Mouse (Mus musculus): ENCODE results near the gene Mut. TPM values are rescaled to one million over a fixed set of nuclear protein-coding genes. Genes with fewer than 3 reads are reported as not detected.

Mut gene
- 15.5 and 18.6 TPM in 2 replicates for total RNA-seq (2014; rRNA removed)
- 13.8 and 17.8 TPM in 2 replicates for polyA plus RNA-seq (2015; fragmentation: Nextera tagmentation; extraction: Ambion mirVana)

DNA sequence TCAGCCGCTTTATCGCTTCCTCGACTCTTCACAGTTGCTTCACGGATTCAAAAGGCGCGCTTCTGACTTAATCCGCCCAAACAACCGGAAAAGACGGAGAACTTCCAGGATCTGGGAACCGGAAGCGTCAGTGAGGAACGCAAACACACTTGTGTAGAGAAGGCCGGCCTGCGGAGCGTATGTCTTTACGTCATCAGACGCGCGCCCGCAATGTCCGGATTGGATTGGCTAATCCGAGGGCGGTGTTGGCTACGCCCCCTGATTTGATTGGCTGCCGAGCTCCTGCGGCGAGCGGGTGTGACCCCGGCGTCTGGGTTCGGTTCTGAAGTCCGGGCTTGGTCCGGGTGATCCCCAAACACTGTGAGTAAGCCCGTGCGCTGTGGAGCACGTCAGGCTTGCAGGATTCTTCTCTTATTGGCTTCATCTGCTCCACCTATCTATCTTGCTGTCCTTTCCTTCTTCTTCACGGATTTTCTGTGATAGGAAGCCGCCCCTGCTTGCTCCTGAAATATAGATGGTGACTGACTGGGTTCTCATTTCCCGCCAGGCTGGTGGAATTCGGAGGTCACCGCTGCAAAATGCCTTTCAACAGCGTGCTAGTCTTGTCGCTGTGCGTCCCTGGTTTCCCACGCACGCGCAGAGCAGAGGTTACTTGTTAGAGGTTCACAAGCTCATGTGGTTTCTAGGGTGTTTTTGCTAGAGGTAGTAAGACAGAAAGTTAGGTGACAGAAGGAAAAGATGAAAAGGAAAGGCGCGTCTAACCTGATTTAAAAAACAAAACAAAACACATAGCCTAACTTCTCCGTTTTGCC lies at the start of gene Mut, which contains the start of gene Cenpq:
Gene Mut (plus strand): TSS at position 266 of the 812 bp plus-strand sequence.
Gene Cenpq (minus strand): TSS at position 628 of the 812 bp plus-strand sequence.
- H3K27me3 ChIP-seq (ENCODE audit: insufficient read depth, low read length), result no peaks in the 10 kb centered on the region
- DNase-seq, result peak; percentile 99
- H3K4me1 ChIP-seq (ENCODE audit: insufficient read depth), result peaks cover 6% of the 10 kb centered on the region
- H3K9ac ChIP-seq, result peak within 1 kb of the TSS; percentile 75
- peak within 1 kb of the TSS; percentile 97 for H3K27ac ChIP-seq (ENCODE audit: low read depth, low read length)
- WGBS, result under 1% methylated on average over 50 of the region's 50 CpGs
- 0 out of 2 replicates have a peak, but pooled peaks cover 3% of the 10 kb centered on the region for H3K36me3 ChIP-seq (ENCODE audit: insufficient read depth)
- ATAC-seq, result peak; percentile 100
- no peaks in the 10 kb centered on the region for H3K9me3 ChIP-seq (ENCODE audit: low read length)
- H3K4me3 ChIP-seq (ENCODE audit: low read depth, low read length), result peak within 1 kb of the TSS; percentile 85
- H3K4me2 ChIP-seq (ENCODE audit: low read depth), result peak within 1 kb of the TSS; percentile 77
- no peak for TF ChIP-seq CTCF (IDR thresholded peaks at IDR 0.05; ENCODE audit: low read depth)

DNA sequence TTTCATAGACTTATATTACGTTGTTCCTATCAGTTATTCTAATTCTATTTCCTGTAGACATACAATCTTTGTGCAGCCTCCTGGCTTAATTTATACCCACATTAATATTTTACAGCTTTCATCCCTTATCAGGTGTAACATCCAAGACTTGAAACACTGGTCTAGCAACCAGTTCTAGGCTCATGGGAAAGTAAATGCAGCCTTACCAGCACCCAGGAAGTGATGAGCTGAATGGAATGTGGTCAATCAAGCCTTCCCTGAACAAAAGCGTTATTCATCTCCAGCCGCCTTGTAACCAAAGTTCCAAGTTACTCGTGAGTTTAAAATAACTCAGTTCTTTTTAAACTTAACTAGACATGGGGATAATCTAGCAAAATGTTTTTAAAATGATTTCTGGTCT lies 49.3 kb upstream of the Mut start:
- ATAC-seq (no peak), DNase-seq (no peak)
- Histone ChIP-seq H3K27ac (ENCODE audit: low read depth, low read length) (no peak overlapping the region), H3K9ac (no peak overlapping the region), H3K4me2 (ENCODE audit: low read depth) (no peak overlapping the region), H3K4me3 (ENCODE audit: low read depth, low read length) (no peak overlapping the region), H3K27me3 (ENCODE audit: insufficient read depth, low read length) (no peaks in the 10 kb centered on the region), H3K4me1 (ENCODE audit: insufficient read depth) (no peaks in the 10 kb centered on the region), H3K36me3 (ENCODE audit: insufficient read depth) (no peaks in the 10 kb centered on the region), H3K9me3 (ENCODE audit: low read length) (no peaks in the 10 kb centered on the region)
- no peak for TF ChIP-seq CTCF (IDR thresholded peaks at IDR 0.05; ENCODE audit: low read depth)
- 84% methylated on average over 4 of the region's 4 CpGs for WGBS

DNA sequence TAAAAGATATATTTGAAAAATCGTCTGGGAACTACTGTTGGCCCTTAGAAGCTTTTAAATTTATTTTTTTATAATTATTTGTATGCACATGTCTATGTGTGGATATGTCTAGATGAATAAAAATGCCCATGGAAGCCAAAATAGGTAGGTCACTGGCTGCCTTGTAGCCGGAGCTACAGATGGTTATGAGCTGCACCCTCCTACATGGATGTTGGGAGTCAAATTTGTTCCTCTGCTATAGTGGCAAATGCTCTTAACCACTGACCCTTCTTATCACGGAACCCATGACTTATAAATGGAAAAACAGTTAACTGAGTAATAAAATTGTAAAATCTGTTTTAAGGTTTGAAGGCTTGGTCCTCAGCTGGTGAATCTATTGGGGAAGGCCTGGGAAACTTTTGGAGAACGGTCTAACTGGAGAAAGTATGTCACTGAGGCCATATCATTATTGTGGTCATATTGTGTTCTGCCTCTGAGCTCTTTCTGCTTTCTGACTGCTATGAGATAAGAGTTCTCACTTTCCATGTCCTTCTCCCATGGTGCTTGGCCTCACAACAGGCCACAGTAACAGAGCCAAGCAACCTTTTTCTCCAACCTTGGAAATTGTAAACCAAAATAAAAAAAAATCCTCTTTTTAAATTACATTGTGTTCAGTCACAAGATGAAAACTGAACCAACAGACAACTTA lies 46.5 kb upstream of the Mut start:
- Histone ChIP-seq H3K4me2 (ENCODE audit: low read depth) (no peak overlapping the region), H3K27me3 (ENCODE audit: insufficient read depth, low read length) (no peaks in the 10 kb centered on the region), H3K9ac (no peak overlapping the region), H3K4me1 (ENCODE audit: insufficient read depth) (no peaks in the 10 kb centered on the region), H3K4me3 (ENCODE audit: low read depth, low read length) (no peak overlapping the region), H3K36me3 (ENCODE audit: insufficient read depth) (no peaks in the 10 kb centered on the region), H3K9me3 (ENCODE audit: low read length) (no peaks in the 10 kb centered on the region), H3K27ac (ENCODE audit: low read depth, low read length) (no peak overlapping the region)
- DNase-seq, result no peak
- WGBS, result 82% methylated on average over 4 of the region's 4 CpGs
- ATAC-seq, result no peak
- TF ChIP-seq CTCF (IDR thresholded peaks at IDR 0.05; ENCODE audit: low read depth), result no peak

DNA sequence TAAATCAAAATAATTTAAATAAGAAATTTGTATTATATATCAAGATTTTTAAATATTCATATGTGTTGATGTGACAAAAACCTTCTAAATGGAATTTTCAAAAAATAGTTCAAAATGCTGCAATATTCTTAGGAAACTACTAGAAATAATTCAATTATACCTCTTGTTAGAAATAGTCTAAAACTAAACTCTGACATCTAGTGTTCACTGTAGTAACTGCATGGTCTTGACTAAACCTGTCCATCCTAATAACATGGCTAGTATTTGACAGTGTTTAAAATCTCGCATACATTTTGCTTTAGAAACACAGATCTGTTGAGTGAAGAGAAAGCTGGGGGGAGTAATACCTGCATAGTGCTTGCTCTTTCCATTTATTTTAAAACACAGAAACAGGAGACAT lies 37.6 kb upstream of the Mut start:
- Histone ChIP-seq H3K9ac (no peak overlapping the region), H3K27ac (ENCODE audit: low read depth, low read length) (no peak overlapping the region), H3K36me3 (ENCODE audit: insufficient read depth) (no peaks in the 10 kb centered on the region), H3K27me3 (ENCODE audit: insufficient read depth, low read length) (no peaks in the 10 kb centered on the region), H3K4me2 (ENCODE audit: low read depth) (no peak overlapping the region), H3K4me1 (ENCODE audit: insufficient read depth) (no peaks in the 10 kb centered on the region), H3K4me3 (ENCODE audit: low read depth, low read length) (no peak overlapping the region), H3K9me3 (ENCODE audit: low read length) (no peaks in the 10 kb centered on the region)
- DNase-seq (peak; percentile 32), ATAC-seq (no peak; the same call in 1 of the 2 replicates)
- 73% methylated on average over 1 of the region's 1 CpGs for WGBS
- peak; percentile 68 for TF ChIP-seq CTCF (IDR thresholded peaks at IDR 0.05; ENCODE audit: low read depth)

DNA sequence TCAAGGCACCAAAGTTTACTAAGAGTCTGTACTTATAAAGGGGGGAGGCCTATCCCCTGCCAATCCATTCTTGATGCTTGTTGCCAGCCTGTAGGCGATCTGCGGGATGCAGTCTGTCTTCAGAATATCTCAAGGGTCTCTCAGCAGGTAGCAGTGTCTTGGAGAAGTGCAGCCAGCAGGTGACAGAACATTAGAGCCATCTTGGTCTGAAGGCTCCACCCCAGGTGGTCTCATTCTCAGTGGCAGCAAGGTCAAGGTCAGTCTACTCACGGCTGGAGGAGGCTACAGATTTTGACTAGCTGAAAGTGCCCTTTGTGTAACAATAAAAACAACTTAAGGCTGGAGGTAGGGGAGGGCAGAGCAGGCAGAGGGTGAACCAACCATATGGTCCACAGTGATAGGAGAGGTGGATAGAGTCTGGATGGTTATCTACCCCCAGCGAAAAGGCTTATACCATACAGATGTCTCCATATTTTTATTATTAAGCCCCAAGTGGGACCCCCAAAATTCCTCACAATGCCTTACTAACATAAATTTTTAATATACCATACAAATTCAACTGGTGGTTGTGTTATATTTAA lies 34.6 kb upstream of the Mut start:
- DNase-seq (no peak), ATAC-seq (no peak)
- Histone ChIP-seq H3K4me3 (ENCODE audit: low read depth, low read length) (no peak overlapping the region), H3K36me3 (ENCODE audit: insufficient read depth) (no peaks in the 10 kb centered on the region), H3K4me2 (ENCODE audit: low read depth) (no peak overlapping the region), H3K4me1 (ENCODE audit: insufficient read depth) (no peaks in the 10 kb centered on the region), H3K27me3 (ENCODE audit: insufficient read depth, low read length) (no peaks in the 10 kb centered on the region), H3K9me3 (ENCODE audit: low read length) (no peaks in the 10 kb centered on the region), H3K27ac (ENCODE audit: low read depth, low read length) (no peak overlapping the region), H3K9ac (no peak overlapping the region)
- TF ChIP-seq CTCF (IDR thresholded peaks at IDR 0.05; ENCODE audit: low read depth), result no peak
- 41% methylated on average over 4 of the region's 4 CpGs for WGBS

DNA sequence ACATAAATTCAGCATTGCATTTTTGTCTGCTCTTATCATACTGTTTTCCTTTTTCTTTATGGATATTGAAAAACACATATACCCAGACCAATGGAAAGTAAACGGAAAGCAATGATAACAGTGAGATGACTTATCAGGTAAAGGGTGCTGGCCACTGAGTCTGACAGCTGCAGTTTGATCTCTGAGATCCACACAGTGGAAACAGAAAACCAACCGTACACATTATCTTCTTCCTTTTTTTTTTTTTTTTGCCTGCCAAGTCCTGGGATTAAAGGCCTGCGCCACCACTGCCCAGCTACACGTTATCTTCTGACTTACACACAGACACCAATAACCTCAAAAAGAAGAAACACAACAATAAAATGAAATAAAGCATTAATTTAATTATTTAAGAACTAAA lies 31.1 kb upstream of the Mut start:
- Histone ChIP-seq H3K4me1 (ENCODE audit: insufficient read depth) (no peaks in the 10 kb centered on the region), H3K4me3 (ENCODE audit: low read depth, low read length) (no peak overlapping the region), H3K4me2 (ENCODE audit: low read depth) (no peak overlapping the region), H3K27me3 (ENCODE audit: insufficient read depth, low read length) (no peaks in the 10 kb centered on the region), H3K27ac (ENCODE audit: low read depth, low read length) (no peak overlapping the region), H3K9me3 (ENCODE audit: low read length) (no peaks in the 10 kb centered on the region), H3K9ac (no peak overlapping the region), H3K36me3 (ENCODE audit: insufficient read depth) (no peaks in the 10 kb centered on the region)
- ATAC-seq, result no peak
- TF ChIP-seq CTCF (IDR thresholded peaks at IDR 0.05; ENCODE audit: low read depth), result no peak
- 75% methylated on average over 4 of the region's 4 CpGs for WGBS
- DNase-seq, result no peak

All from forebrain, postnatal 0 days (tissue).